Mouse (Mus musculus): Measurements from ENCODE around the gene Tbc1d10a. TPM values are rescaled to one million over a fixed set of nuclear protein-coding genes. Genes with fewer than 3 reads are reported as not detected.

Tbc1d10a gene
- polyA plus RNA-seq, 1 experiment = 18.8 TPM

DNA sequence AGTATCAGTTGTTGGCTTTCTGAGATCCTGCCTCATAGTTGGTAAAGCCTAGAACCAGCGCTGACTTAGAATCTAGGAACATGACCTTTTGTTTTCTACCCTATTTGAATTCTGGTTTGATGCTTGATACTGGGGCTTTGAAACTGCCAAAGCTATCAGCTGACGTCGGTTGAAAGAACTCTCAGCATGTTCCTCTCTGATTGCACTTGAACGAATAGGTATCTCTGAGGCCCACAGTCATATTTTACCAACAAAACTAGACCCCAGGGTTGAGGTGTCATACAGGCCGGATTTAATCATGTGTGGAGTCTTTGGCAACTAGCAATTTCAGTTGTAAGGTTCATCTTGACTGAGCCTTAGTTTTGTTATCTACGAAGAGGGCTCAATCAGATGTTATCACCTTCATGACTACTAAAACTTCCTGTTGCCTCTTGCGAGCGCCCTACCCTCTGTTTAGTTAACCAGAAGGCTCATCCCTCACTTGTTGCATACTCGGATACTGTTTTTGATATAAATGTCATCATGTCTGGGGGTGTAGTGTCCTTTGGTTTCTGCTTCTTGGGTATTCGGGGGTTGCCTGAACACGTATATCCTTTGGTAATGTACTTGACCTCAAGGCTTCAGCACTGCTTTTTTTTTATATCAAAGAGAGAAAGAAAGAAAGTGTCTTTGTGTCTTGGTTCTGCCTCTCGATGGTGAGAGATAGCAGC, 16.6 kb downstream of the Tbc1d10a start:
- Histone ChIP-seq H3K4me2 (ENCODE audit: low read depth) (no peak overlapping the region), H3K27me3 (ENCODE audit: control insufficient read depth, insufficient read depth, insufficient read length) (no peaks in the 10 kb centered on the region), H3K79me2 (ENCODE audit: control insufficient read depth, insufficient read depth) (peaks cover 3% of the 10 kb centered on the region), H3K36me3 (ENCODE audit: control insufficient read depth, insufficient read depth) (peaks cover 3% of the 10 kb centered on the region), H3K4me3 (no peak overlapping the region), H3ac (ENCODE audit: control insufficient read depth, insufficient read length) (no peak overlapping the region)
- TF ChIP-seq TCF12 (IDR thresholded peaks at IDR 0.05; ENCODE audit: insufficient read depth, poor library complexity, severe bottlenecking) = no peak
- TF ChIP-seq E2F4 (IDR thresholded peaks at IDR 0.05; ENCODE audit: insufficient read depth) = no peak
- TF ChIP-seq MYOD1 (IDR thresholded peaks at IDR 0.05; ENCODE audit: control insufficient read depth in 1 of 3, insufficient read length in 2 of 3, low read depth in 2 of 3) = no peak
- TF ChIP-seq REST (IDR thresholded peaks at IDR 0.05; ENCODE audit: insufficient read depth, insufficient read length) = no peak
- TF ChIP-seq TCF3 (IDR thresholded peaks at IDR 0.05; ENCODE audit: insufficient read length, low read depth) = no peak
- TF ChIP-seq CEBPB (IDR thresholded peaks at IDR 0.05; ENCODE audit: insufficient read depth, poor library complexity, severe bottlenecking) = no peak
- TF ChIP-seq USF1 (IDR thresholded peaks at IDR 0.05; ENCODE audit: low read depth) = no peak
- TF ChIP-seq POLR2A (IDR thresholded peaks at IDR 0.05; ENCODE audit: insufficient read length, low read depth) = no peak
- TF ChIP-seq POLR2AphosphoS2 (IDR thresholded peaks at IDR 0.05; ENCODE audit: insufficient read length, low read depth) = no peak
- no peak for TF ChIP-seq SRF (IDR thresholded peaks at IDR 0.05; ENCODE audit: control insufficient read depth, insufficient read length, low read depth)
- TF ChIP-seq MAX (IDR thresholded peaks at IDR 0.05; ENCODE audit: low read depth) = no peak
- no peak for TF ChIP-seq MYOG (IDR thresholded peaks at IDR 0.05; ENCODE audit: control insufficient read depth in 1 of 3, insufficient read depth in 1 of 3, insufficient read length in 2 of 3, low read depth in 2 of 3)

DNA sequence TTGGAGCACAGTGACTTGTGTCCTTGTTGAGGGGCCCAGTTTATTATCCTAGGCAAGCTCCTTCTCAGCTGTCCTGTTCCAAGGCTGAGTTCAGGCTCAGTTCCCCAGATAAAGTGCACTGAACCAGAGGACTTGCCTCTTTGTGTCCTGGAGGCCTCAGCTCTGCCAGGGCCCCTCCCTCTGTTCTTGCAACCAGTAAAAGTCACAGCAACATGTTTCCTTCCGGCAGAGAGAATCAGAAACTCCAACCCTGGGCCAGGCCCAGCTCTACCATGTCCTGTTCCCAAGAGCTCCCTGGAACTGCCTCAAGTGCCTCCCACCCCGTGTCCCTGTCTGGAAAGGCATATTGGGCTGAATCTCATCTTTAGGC, 17.1 kb downstream of the Tbc1d10a start:
- Histone ChIP-seq H3ac (ENCODE audit: control insufficient read depth, insufficient read length) (no peak overlapping the region), H3K4me2 (ENCODE audit: low read depth) (no peak overlapping the region), H3K79me2 (ENCODE audit: control insufficient read depth, insufficient read depth) (peaks cover 3% of the 10 kb centered on the region), H3K27me3 (ENCODE audit: control insufficient read depth, insufficient read depth, insufficient read length) (no peaks in the 10 kb centered on the region), H3K4me3 (no peak overlapping the region), H3K36me3 (ENCODE audit: control insufficient read depth, insufficient read depth) (peaks cover 3% of the 10 kb centered on the region)
- TF ChIP-seq TCF3 (IDR thresholded peaks at IDR 0.05; ENCODE audit: insufficient read length, low read depth) = no peak
- TF ChIP-seq E2F4 (IDR thresholded peaks at IDR 0.05; ENCODE audit: insufficient read depth) = no peak
- TF ChIP-seq MYOD1 (IDR thresholded peaks at IDR 0.05; ENCODE audit: control insufficient read depth in 1 of 3, insufficient read length in 2 of 3, low read depth in 2 of 3) = no peak
- TF ChIP-seq POLR2AphosphoS2 (IDR thresholded peaks at IDR 0.05; ENCODE audit: insufficient read length, low read depth) = no peak
- TF ChIP-seq MAX (IDR thresholded peaks at IDR 0.05; ENCODE audit: low read depth) = no peak
- TF ChIP-seq MYOG (IDR thresholded peaks at IDR 0.05; ENCODE audit: control insufficient read depth in 1 of 3, insufficient read depth in 1 of 3, insufficient read length in 2 of 3, low read depth in 2 of 3) = no peak
- TF ChIP-seq CEBPB (IDR thresholded peaks at IDR 0.05; ENCODE audit: insufficient read depth, poor library complexity, severe bottlenecking) = no peak
- no peak for TF ChIP-seq USF1 (IDR thresholded peaks at IDR 0.05; ENCODE audit: low read depth)
- no peak for TF ChIP-seq POLR2A (IDR thresholded peaks at IDR 0.05; ENCODE audit: insufficient read length, low read depth)
- no peak for TF ChIP-seq REST (IDR thresholded peaks at IDR 0.05; ENCODE audit: insufficient read depth, insufficient read length)
- no peak for TF ChIP-seq SRF (IDR thresholded peaks at IDR 0.05; ENCODE audit: control insufficient read depth, insufficient read length, low read depth)
- no peak for TF ChIP-seq TCF12 (IDR thresholded peaks at IDR 0.05; ENCODE audit: insufficient read depth, poor library complexity, severe bottlenecking)

DNA sequence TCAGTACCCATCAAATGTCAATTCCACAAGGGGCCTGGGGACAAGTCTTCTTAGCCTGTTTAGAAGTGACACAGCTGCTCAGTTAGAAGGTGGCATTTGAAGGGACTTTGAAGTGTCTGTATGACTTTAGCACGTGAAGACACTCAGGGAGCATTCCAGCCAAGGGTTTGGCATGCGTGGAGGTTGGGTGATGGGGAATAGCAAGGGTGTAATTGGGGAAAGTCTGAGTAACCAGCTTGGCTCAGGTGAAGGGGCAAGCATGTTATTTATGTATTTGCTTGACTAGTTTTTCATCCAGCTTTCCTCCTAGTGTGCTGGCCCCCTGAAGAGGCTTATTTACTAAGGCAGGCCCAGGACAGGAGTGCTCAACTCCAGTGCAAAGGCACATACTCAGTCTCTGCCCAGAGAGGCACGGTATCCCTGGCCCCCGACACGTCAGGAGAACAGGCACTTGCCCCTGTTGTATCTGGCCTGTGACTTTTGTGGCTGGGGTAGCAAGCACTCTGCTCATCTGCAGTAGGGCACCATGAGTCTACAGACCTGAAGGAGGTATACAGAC, 18.6 kb downstream of the Tbc1d10a start:
- no peak overlapping the region for H3K4me2 ChIP-seq (ENCODE audit: low read depth)
- H3K79me2 ChIP-seq (ENCODE audit: control insufficient read depth, insufficient read depth) = peaks cover 3% of the 10 kb centered on the region
- H3K36me3 ChIP-seq (ENCODE audit: control insufficient read depth, insufficient read depth) = peaks cover 3% of the 10 kb centered on the region
- TF ChIP-seq USF1 (IDR thresholded peaks at IDR 0.05; ENCODE audit: low read depth) (no peak), POLR2AphosphoS2 (IDR thresholded peaks at IDR 0.05; ENCODE audit: insufficient read length, low read depth) (no peak), CEBPB (IDR thresholded peaks at IDR 0.05; ENCODE audit: insufficient read depth, poor library complexity, severe bottlenecking) (no peak), MYOG (IDR thresholded peaks at IDR 0.05; ENCODE audit: control insufficient read depth in 1 of 3, insufficient read depth in 1 of 3, insufficient read length in 2 of 3, low read depth in 2 of 3) (no peak), SRF (IDR thresholded peaks at IDR 0.05; ENCODE audit: control insufficient read depth, insufficient read length, low read depth) (no peak), TCF12 (IDR thresholded peaks at IDR 0.05; ENCODE audit: insufficient read depth, poor library complexity, severe bottlenecking) (no peak)
- no peak overlapping the region for H3ac ChIP-seq (ENCODE audit: control insufficient read depth, insufficient read length)
- no peak overlapping the region for H3K4me3 ChIP-seq
- H3K27me3 ChIP-seq (ENCODE audit: control insufficient read depth, insufficient read depth, insufficient read length) = no peaks in the 10 kb centered on the region

DNA sequence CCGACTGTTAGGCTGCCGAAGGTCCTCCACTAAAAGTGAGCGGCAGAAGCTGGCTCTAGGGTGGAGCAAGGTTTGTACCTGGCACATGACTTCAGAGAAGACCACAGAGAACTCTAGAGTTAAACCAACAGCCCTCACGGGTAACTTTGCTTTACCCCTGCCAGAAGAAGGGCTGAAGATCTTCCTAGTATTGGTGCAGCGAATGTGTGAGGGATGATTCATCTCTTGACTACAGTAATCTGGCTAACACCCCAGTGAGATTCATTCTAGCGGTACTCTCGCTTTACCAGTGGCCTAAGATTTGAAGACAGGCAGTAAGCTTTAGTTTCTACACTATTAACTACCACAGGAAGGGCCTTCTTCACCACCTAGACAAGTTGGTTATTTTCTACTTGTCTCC, 19.4 kb downstream of the Tbc1d10a start:
- no peak overlapping the region for H3ac ChIP-seq (ENCODE audit: control insufficient read depth, insufficient read length)
- H3K27me3 ChIP-seq (ENCODE audit: control insufficient read depth, insufficient read depth, insufficient read length) = no peaks in the 10 kb centered on the region
- TF ChIP-seq POLR2A (IDR thresholded peaks at IDR 0.05; ENCODE audit: insufficient read length, low read depth) (no peak), MYOG (IDR thresholded peaks at IDR 0.05; ENCODE audit: control insufficient read depth in 1 of 3, insufficient read depth in 1 of 3, insufficient read length in 2 of 3, low read depth in 2 of 3) (no peak), SRF (IDR thresholded peaks at IDR 0.05; ENCODE audit: control insufficient read depth, insufficient read length, low read depth) (no peak), POLR2AphosphoS2 (IDR thresholded peaks at IDR 0.05; ENCODE audit: insufficient read length, low read depth) (no peak), E2F4 (IDR thresholded peaks at IDR 0.05; ENCODE audit: insufficient read depth) (no peak), USF1 (IDR thresholded peaks at IDR 0.05; ENCODE audit: low read depth) (no peak), CEBPB (IDR thresholded peaks at IDR 0.05; ENCODE audit: insufficient read depth, poor library complexity, severe bottlenecking) (no peak), MAX (IDR thresholded peaks at IDR 0.05; ENCODE audit: low read depth) (no peak), MYOD1 (IDR thresholded peaks at IDR 0.05; ENCODE audit: control insufficient read depth in 1 of 3, insufficient read length in 2 of 3, low read depth in 2 of 3) (no peak), TCF3 (IDR thresholded peaks at IDR 0.05; ENCODE audit: insufficient read length, low read depth) (no peak), TCF12 (IDR thresholded peaks at IDR 0.05; ENCODE audit: insufficient read depth, poor library complexity, severe bottlenecking) (no peak), REST (IDR thresholded peaks at IDR 0.05; ENCODE audit: insufficient read depth, insufficient read length) (no peak)
- H3K4me3 ChIP-seq = no peak overlapping the region
- H3K4me2 ChIP-seq (ENCODE audit: low read depth) = no peak overlapping the region
- peaks cover 3% of the 10 kb centered on the region for H3K79me2 ChIP-seq (ENCODE audit: control insufficient read depth, insufficient read depth)
- peaks cover 3% of the 10 kb centered on the region for H3K36me3 ChIP-seq (ENCODE audit: control insufficient read depth, insufficient read depth)

Data from myocyte (in vitro differentiated cells).